Mouse (Mus musculus) spleen, adult 2 months (tissue): ENCODE results near the gene Kcnmb3.

Experiments
- CTCF ChIP-seq: fragments of 200-500 bp; IDR thresholded peaks from 2 replicates; pipeline ENCODE4 v1.5.1; 2011; ENCODE audit warnings: mild to moderate bottlenecking, inconsistent platforms; ENCODE audit not compliant: insufficient read depth, insufficient read length, insufficient replicate concordance; ENCODE audit errors: extremely low read depth
- POLR2A ChIP-seq: fragments of 200-500 bp; IDR thresholded peaks from 2 replicates; pipeline ENCODE4 v1.6.1; 2011; ENCODE audit warnings: low read depth, low read length, inconsistent platforms

DNA sequence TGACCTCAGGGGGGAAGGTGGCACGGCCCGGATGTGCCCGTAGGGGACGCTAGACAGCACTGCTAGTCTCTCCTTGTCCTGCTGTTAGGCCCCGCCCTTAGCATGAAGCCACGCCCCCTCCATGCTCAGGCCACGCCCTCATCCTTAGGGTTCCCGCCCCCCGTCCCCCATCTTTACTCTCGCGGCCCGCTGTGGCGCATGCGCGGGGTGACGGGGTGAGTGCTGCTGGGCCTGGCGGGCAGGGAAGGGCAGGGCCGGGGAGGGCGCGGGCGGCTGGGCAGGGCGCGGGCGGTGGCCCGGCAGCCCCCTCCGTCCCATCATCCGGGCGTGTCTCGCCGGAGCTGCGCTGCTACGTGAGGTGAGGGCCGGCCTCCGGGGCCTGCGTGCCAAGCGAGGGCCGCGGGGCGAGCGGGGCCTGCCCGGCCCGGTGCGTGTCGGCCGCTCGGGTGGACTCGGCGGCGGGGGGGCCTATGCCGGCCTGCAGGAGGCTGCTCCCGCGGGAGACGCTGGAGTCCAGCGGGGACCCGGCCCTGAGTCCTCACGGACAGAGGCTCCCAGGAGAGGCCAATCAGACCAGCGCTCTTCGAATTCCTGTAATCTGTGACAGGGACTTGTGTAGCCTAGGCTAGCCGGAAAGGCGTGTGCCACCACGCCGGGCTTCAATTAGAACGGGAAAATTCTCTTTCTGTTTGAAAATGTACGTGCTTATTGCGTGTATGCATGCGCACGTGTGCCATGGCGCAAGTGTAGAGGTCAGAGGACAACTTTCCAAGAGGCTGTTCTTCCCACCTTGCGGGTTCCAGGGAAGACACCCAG is 18.6 kb upstream of the Kcnmb3 start:
- TF ChIP-seq CTCF (peak; percentile 62; the same call in 1 of the 2 replicates), POLR2A (peak; percentile 26)
